28 mouse cellular contexts compared by ENCODE assay signal in genomic region chr15:97515773-97516172, GRCm38 (mm10).
"Had no signal": no experiment of that assay in that cellular context is flagged by ENCODE, and none has a peak within 500 bp of the region (broad histone marks: within the 10 kb centered on the region; RNA-seq: fewer than 3 reads in every experiment).

No protein-coding gene starts in this region.

- H3K36me3 ChIP-seq: embryonic facial prominence, embryonic 10.5 days; embryonic facial prominence, embryonic 12.5 days; embryonic facial prominence, embryonic 13.5 days; embryonic facial prominence, embryonic 15.5 days; forebrain, embryonic 10.5 days; forebrain, embryonic 12.5 days; forebrain, embryonic 15.5 days had no signal

- H3K27me3 ChIP-seq: embryonic facial prominence, embryonic 12.5 days; embryonic facial prominence, embryonic 13.5 days; embryonic facial prominence, embryonic 15.5 days; forebrain, embryonic 12.5 days; forebrain, embryonic 13.5 days; forebrain, embryonic 15.5 days had no signal

- H3K4me3 ChIP-seq: embryonic facial prominence, embryonic 10.5 days; embryonic facial prominence, embryonic 12.5 days; embryonic facial prominence, embryonic 13.5 days; embryonic facial prominence, embryonic 15.5 days; erythroblast, embryonic 14.5 days; forebrain, embryonic 10.5 days; forebrain, embryonic 12.5 days; forebrain, embryonic 13.5 days; forebrain, embryonic 15.5 days; gastrocnemius, adult 2 months; heart, adult 2 months had no signal

- H3K9ac ChIP-seq: embryonic facial prominence, embryonic 12.5 days; embryonic facial prominence, embryonic 13.5 days; embryonic facial prominence, embryonic 15.5 days; forebrain, embryonic 12.5 days; forebrain, embryonic 13.5 days; forebrain, embryonic 15.5 days; forebrain, postnatal 0 days had no signal

- DNase-seq: cerebellum, adult 8-10 months; cerebellum, adult 9-10 months; cerebellum, adult 9-11 months; cerebellum, postnatal 10 days; cerebellum, postnatal 14 days; cerebellum, postnatal 25 days; cerebellum, postnatal 36 days; embryo, embryonic 11 days; forebrain, postnatal 0 days; gastrocnemius, adult 2 months; gastrocnemius, postnatal 10 days; gastrocnemius, postnatal 14 days; gastrocnemius, postnatal 25 days; gastrocnemius, postnatal 36 days; heart, adult 11 months; heart, adult 18-20 months; heart, adult 2 months had no signal

- H3K4me1 ChIP-seq: embryonic facial prominence, embryonic 12.5 days; embryonic facial prominence, embryonic 13.5 days; embryonic facial prominence, embryonic 15.5 days; forebrain, embryonic 10.5 days; forebrain, embryonic 12.5 days; forebrain, embryonic 13.5 days; forebrain, embryonic 15.5 days had no signal

- H3K4me2 ChIP-seq: embryonic facial prominence, embryonic 12.5 days; embryonic facial prominence, embryonic 13.5 days; embryonic facial prominence, embryonic 15.5 days; forebrain, embryonic 12.5 days; forebrain, embryonic 13.5 days; forebrain, embryonic 15.5 days had no signal

- ATAC-seq: forebrain, embryonic 13.5 days; forebrain, embryonic 14.5 days; forebrain, embryonic 15.5 days; forebrain, embryonic 16.5 days; forebrain, postnatal 0 days had no signal

- H3K27ac ChIP-seq: embryonic facial prominence, embryonic 10.5 days; embryonic facial prominence, embryonic 12.5 days; embryonic facial prominence, embryonic 13.5 days; embryonic facial prominence, embryonic 15.5 days; forebrain, embryonic 10.5 days; forebrain, embryonic 12.5 days; forebrain, embryonic 13.5 days; forebrain, embryonic 15.5 days; gastrocnemius, adult 2 months; heart, adult 2 months had no signal

- H3K9me3 ChIP-seq: embryonic facial prominence, embryonic 12.5 days; embryonic facial prominence, embryonic 15.5 days; forebrain, embryonic 10.5 days; forebrain, embryonic 12.5 days; forebrain, embryonic 13.5 days; forebrain, embryonic 15.5 days had no signal
